21 mouse cellular contexts compared by ENCODE assay signal in the genomic region with DNA sequence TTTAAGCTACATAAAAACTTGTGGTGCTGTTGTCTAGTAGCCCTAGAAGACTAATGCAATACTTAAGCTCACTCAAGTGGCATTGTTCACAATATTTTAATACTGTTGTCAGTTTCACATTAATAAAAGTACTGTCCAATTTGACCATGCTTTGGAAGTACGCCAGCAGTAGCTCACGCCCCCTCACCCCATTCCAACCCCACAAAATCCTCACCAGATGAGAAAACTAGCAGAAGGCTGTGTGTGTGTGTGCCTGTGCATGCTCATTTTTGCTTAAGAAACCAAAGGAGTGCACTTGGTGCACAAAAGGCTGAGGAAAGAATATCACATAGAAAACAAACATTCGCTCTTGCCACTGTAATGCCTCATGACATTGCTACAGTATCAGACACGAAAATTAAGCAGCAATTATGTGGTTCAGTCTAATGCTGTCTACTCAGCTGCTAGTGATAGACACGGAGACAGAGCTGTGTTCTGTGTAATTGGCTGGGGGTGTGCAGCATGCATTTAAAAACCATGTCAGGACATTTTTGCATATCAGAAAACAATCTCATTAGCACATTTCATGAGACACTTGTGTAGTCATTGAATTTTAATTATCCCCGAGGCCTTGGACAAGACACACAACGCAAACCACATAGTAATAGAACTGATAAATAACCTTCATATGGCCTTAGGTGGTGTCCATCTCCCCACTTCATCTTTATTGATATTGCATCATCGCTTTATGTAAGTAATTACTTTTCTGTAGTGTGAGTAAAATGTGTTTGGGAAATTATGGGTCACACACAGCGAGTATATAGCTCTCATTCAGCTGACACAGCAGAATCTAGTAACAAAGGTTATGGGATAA.
A peak's percentile ranks its signal among the peaks of the same experiment; 100 is the strongest.
DNase-seq lines count a peak whose midpoint lies in the region; ATAC-seq and TF ChIP-seq lines count a peak whose summit lies in the region.
"Had no signal": no experiment of that assay in that cellular context is flagged by ENCODE, and none has a peak within 500 bp of the region (broad histone marks: within the 10 kb centered on the region; RNA-seq: fewer than 3 reads in every experiment).

No protein-coding gene starts in this region.

- no peaks in the 10 kb centered on the region for H3K27me3 ChIP-seq in hindbrain, embryonic 16.5 days (replicated peaks; ENCODE audit: control insufficient read depth, insufficient read depth, low read length)
- no peaks in the 10 kb centered on the region for H3K27me3 ChIP-seq in hindbrain, embryonic 14.5 days (ENCODE audit: control insufficient read depth, insufficient read depth, low read length)
- H3K27me3 ChIP-seq in CH12.LX (replicated peaks), result no peaks in the 10 kb centered on the region
- H3K27me3 ChIP-seq in forebrain, embryonic 15.5 days, result no peaks in the 10 kb centered on the region
- H3K27me3 ChIP-seq: kidney, embryonic 15.5 days; megakaryocyte, embryonic 14.5 days had no signal

- H3K4me3 ChIP-seq in hindbrain, embryonic 16.5 days (ENCODE audit: low read length), result no peak overlapping the region
- H3K4me3 ChIP-seq in hindbrain, embryonic 14.5 days (replicated peaks; ENCODE audit: low read length), result no peak overlapping the region
- H3K4me3 ChIP-seq in CH12.LX (replicated peaks in 1 of 3; ENCODE audit: low read depth in 2 of 3, low read length in 2 of 3, poor library complexity in 1 of 3), result no peak overlapping the region
- H3K4me3 ChIP-seq in forebrain, embryonic 15.5 days, result no peak overlapping the region
- H3K4me3 ChIP-seq in lung, adult 2 months (replicated peaks; ENCODE audit: extremely low read depth, low read depth, low read length), result no peak overlapping the region
- H3K4me3 ChIP-seq: embryonic facial prominence, embryonic 10.5 days; heart, adult 2 months; kidney, embryonic 15.5 days; megakaryocyte, embryonic 14.5 days had no signal

- no peak for DNase-seq in hindbrain, embryonic 14.5 days (ENCODE audit: low spot score)
- DNase-seq in CH12.LX (ENCODE audit: extremely low read depth), result no peak
- peak; percentile 18 for DNase-seq in Muller cell, postnatal 12 days (ENCODE audit: inconsistent ontology term)
- DNase-seq in heart, postnatal 14 days, result no peak
- no peak for DNase-seq in lung, adult 2 months
- no peak for DNase-seq in layer of hippocampus, adult 9-11 months
- DNase-seq: adrenal gland, postnatal 36 days; cerebellum, adult 9-10 months; gastrocnemius, postnatal 10 days; heart, adult 2 months; heart, postnatal 4 days; lung, postnatal 14 days; right cerebral cortex, postnatal 4 days; thymus, adult 2 months had no signal

- intact Hi-C loops in heart, postnatal 14 days (cut with DNase I), result no loop called here

- peak; percentile 54; the same call in 1 of the 2 replicates for ATAC-seq in hindbrain, embryonic 16.5 days
- no peak for ATAC-seq in hindbrain, embryonic 14.5 days (ENCODE audit: low FRiP score)
- peak; percentile 93 for ATAC-seq in forebrain, embryonic 15.5 days (replicated peaks)
- ATAC-seq: intestine, embryonic 16.5 days had no signal

- in situ Hi-C loops in CH12.LX (cut with MboI; ENCODE audit: low pct_ligation_motif_present, low pct_unique_long_range_greater_than_20kb, low sequenced_read_pairs), result no loop called here

- no peaks in the 10 kb centered on the region for H3K36me3 ChIP-seq in hindbrain, embryonic 16.5 days (ENCODE audit: control insufficient read depth, insufficient read depth, low read length)
- H3K36me3 ChIP-seq in hindbrain, embryonic 14.5 days (replicated peaks; ENCODE audit: control insufficient read depth, insufficient read depth), result no peaks in the 10 kb centered on the region
- no peaks in the 10 kb centered on the region for H3K36me3 ChIP-seq in CH12.LX (replicated peaks in 1 of 2; ENCODE audit: control insufficient read depth in 1 of 2, insufficient read depth in 1 of 2, low read length in 1 of 2)
- H3K36me3 ChIP-seq in forebrain, embryonic 15.5 days, result no peaks in the 10 kb centered on the region
- H3K36me3 ChIP-seq: embryonic facial prominence, embryonic 10.5 days; kidney, embryonic 15.5 days had no signal

- no peaks in the 10 kb centered on the region for H3K4me1 ChIP-seq in hindbrain, embryonic 16.5 days (ENCODE audit: control insufficient read depth, insufficient read depth, low read depth, low read length)
- H3K4me1 ChIP-seq in hindbrain, embryonic 14.5 days (replicated peaks; ENCODE audit: control insufficient read depth, insufficient read depth, low read length), result no peaks in the 10 kb centered on the region
- H3K4me1 ChIP-seq in CH12.LX (ENCODE audit: control insufficient read depth in 1 of 2, insufficient read depth in 2 of 2), result no peaks in the 10 kb centered on the region
- peaks cover 8% of the 10 kb centered on the region for H3K4me1 ChIP-seq in forebrain, embryonic 15.5 days
- no peaks in the 10 kb centered on the region for H3K4me1 ChIP-seq in lung, adult 2 months (ENCODE audit: control insufficient read depth, insufficient read depth, low read length)
- H3K4me1 ChIP-seq: embryonic facial prominence, embryonic 10.5 days; kidney, embryonic 15.5 days; megakaryocyte, embryonic 14.5 days had no signal

- no peak overlapping the region for H3K9ac ChIP-seq in hindbrain, embryonic 16.5 days (ENCODE audit: low read depth, low read length)
- no peak overlapping the region for H3K9ac ChIP-seq in hindbrain, embryonic 14.5 days
- no peak overlapping the region for H3K9ac ChIP-seq in CH12.LX (ENCODE audit: insufficient read depth, low read depth)
- no peak overlapping the region for H3K9ac ChIP-seq in forebrain, embryonic 15.5 days (replicated peaks)
- H3K9ac ChIP-seq: kidney, embryonic 15.5 days; liver, embryonic 14.5 days had no signal

- TF ChIP-seq POLR2A in CH12.LX (IDR thresholded peaks at IDR 0.05; ENCODE audit: low read depth, low read length), result no peak
- TF ChIP-seq POLR2A in lung, adult 2 months (IDR thresholded peaks at IDR 0.05; ENCODE audit: borderline replicate concordance, extremely low read depth, low read depth, low read length), result no peak

- H3K9me3 ChIP-seq in hindbrain, embryonic 16.5 days (ENCODE audit: control insufficient read depth, low read length), result no peaks in the 10 kb centered on the region
- no peaks in the 10 kb centered on the region for H3K9me3 ChIP-seq in hindbrain, embryonic 14.5 days (ENCODE audit: control insufficient read depth, low read length)
- no peaks in the 10 kb centered on the region for H3K9me3 ChIP-seq in CH12.LX (replicated peaks; ENCODE audit: low read length)
- H3K9me3 ChIP-seq in forebrain, embryonic 15.5 days, result no peaks in the 10 kb centered on the region
- H3K9me3 ChIP-seq: embryonic facial prominence, embryonic 10.5 days; kidney, embryonic 15.5 days had no signal

- no peaks in the 10 kb centered on the region for H3K79me2 ChIP-seq in CH12.LX (replicated peaks; ENCODE audit: control insufficient read depth, extremely low read depth, insufficient read depth, poor library complexity, severe bottlenecking)

- no peak for TF ChIP-seq RAD21 in CH12.LX (IDR thresholded peaks at IDR 0.05; ENCODE audit: low read depth, low read length)

- TF ChIP-seq EP300 in CH12.LX (IDR thresholded peaks at IDR 0.05; ENCODE audit: low read length), result no peak

- TF ChIP-seq CTCF in CH12.LX (conservative IDR thresholded peaks at IDR 0.05 in 1 of 2, IDR thresholded peaks at IDR 0.05 in 1 of 2; ENCODE audit: low read depth in 2 of 2, low read length in 2 of 2), result no peak
- no peak for TF ChIP-seq CTCF in lung, adult 2 months (IDR thresholded peaks at IDR 0.05; ENCODE audit: insufficient read depth, low read length)

- dilution Hi-C loops in CH12.LX (cut with MboI; ENCODE audit: extremely low pct_ligation_motif_present, extremely low pct_unique_long_range_greater_than_20kb, low sequenced_read_pairs), result no loop called here

- 67% methylated on average over 9 of the region's 9 CpGs for WGBS in hindbrain, embryonic 16.5 days
- 64% methylated on average over 9 of the region's 9 CpGs for WGBS in hindbrain, embryonic 14.5 days
- WGBS in forebrain, embryonic 15.5 days, result 56% methylated on average over 9 of the region's 9 CpGs
- WGBS in lung, adult 2 months, result 87% methylated on average over 9 of the region's 9 CpGs

- no peak overlapping the region for H3K4me2 ChIP-seq in hindbrain, embryonic 16.5 days (ENCODE audit: low read length)
- H3K4me2 ChIP-seq in hindbrain, embryonic 14.5 days (replicated peaks), result no peak overlapping the region
- H3K4me2 ChIP-seq in CH12.LX (ENCODE audit: insufficient read depth, low read depth, poor library complexity, severe bottlenecking), result no peak overlapping the region
- no peak overlapping the region for H3K4me2 ChIP-seq in forebrain, embryonic 15.5 days (replicated peaks)
- H3K4me2 ChIP-seq: kidney, embryonic 15.5 days had no signal

- H3K27ac ChIP-seq in hindbrain, embryonic 16.5 days (ENCODE audit: low read depth, low read length), result no peak overlapping the region
- no peak overlapping the region for H3K27ac ChIP-seq in hindbrain, embryonic 14.5 days
- H3K27ac ChIP-seq in CH12.LX (ENCODE audit: insufficient read depth, low read depth), result no peak overlapping the region
- H3K27ac ChIP-seq in forebrain, embryonic 15.5 days (replicated peaks), result peak overlapping the region; percentile 37; the same call in 1 of the 2 replicates
- H3K27ac ChIP-seq: embryonic facial prominence, embryonic 10.5 days; heart, adult 2 months; kidney, embryonic 15.5 days; liver, embryonic 14.5 days had no signal

TF ChIP-seq in CH12.LX, 34 proteins besides CTCF, POLR2A, EP300 and RAD21:
- TF ChIP-seq MAFK (IDR thresholded peaks at IDR 0.05; ENCODE audit: insufficient replicate concordance, low read length) (peak; percentile 50; the same call in 1 of the 2 replicates), JUN (IDR thresholded peaks at IDR 0.05; ENCODE audit: insufficient read depth, low read depth, low read length) (no peak), USF2 (conservative IDR thresholded peaks at IDR 0.05; ENCODE audit: low read depth, low read length) (no peak), ETS1 (conservative IDR thresholded peaks at IDR 0.05; ENCODE audit: low read depth, low read length) (no peak)
